In the genomic region with DNA sequence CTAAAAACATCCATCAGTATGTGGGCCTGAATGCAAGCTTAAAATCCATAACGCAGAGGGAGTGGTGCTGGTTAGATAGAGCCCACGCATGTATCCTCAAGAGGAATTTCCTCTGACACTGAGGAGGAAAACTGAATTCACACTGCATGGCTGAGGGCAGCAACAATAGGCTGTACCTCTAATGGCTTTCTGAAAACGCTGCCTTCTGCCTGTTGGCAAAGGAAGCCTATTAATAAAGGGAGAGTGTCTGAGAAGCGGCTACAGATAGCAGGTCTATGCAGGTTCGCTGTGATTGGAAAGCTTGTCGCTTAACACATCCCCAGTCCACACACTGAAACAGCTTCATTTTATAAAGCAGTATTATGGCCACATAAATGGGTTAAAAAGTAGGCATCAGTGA, we compare ENCODE assay signal across 22 mouse cellular contexts. TPM values are rescaled to one million over a fixed set of nuclear protein-coding genes. Genes with fewer than 3 reads are reported as not detected.
A peak's percentile ranks its signal among the peaks of the same experiment; 100 is the strongest.
DNase-seq lines count a peak whose midpoint lies in the region; ATAC-seq and TF ChIP-seq lines count a peak whose summit lies in the region.
"Had no signal": no experiment of that assay in that cellular context is flagged by ENCODE, and none has a peak within 500 bp of the region (broad histone marks: within the 10 kb centered on the region; RNA-seq: fewer than 3 reads in every experiment).

No protein-coding gene starts in this region.

- 50% methylated on average over 6 of the region's 6 CpGs for WGBS in hindbrain, embryonic 13.5 days
- 49% methylated on average over 6 of the region's 6 CpGs for WGBS in hindbrain, embryonic 14.5 days
- WGBS in midbrain, embryonic 11.5 days, result 71% methylated on average over 6 of the region's 6 CpGs
- 84% methylated on average over 6 of the region's 6 CpGs for WGBS in midbrain, embryonic 10.5 days
- WGBS in midbrain, embryonic 13.5 days, result 58% methylated on average over 6 of the region's 6 CpGs
- WGBS in midbrain, postnatal 0 days, result 58% methylated on average over 6 of the region's 6 CpGs

- peaks cover 14% of the 10 kb centered on the region for H3K4me1 ChIP-seq in hindbrain, embryonic 13.5 days (replicated peaks)
- H3K4me1 ChIP-seq in hindbrain, embryonic 14.5 days (replicated peaks; ENCODE audit: control insufficient read depth, insufficient read depth, low read length), result no peaks in the 10 kb centered on the region; the same call in 1 of the 2 replicates
- no peaks in the 10 kb centered on the region for H3K4me1 ChIP-seq in midbrain, embryonic 11.5 days (ENCODE audit: control insufficient read depth, insufficient read depth, low read length)
- H3K4me1 ChIP-seq in midbrain, embryonic 10.5 days, result peaks cover 8% of the 10 kb centered on the region
- H3K4me1 ChIP-seq in midbrain, embryonic 13.5 days (replicated peaks), result peaks cover 14% of the 10 kb centered on the region
- no peaks in the 10 kb centered on the region for H3K4me1 ChIP-seq in midbrain, postnatal 0 days (ENCODE audit: insufficient read depth, low read length)
- H3K4me1 ChIP-seq: embryonic facial prominence, embryonic 12.5 days; heart, embryonic 10.5 days; heart, embryonic 15.5 days had no signal

- no peak overlapping the region for H3K9ac ChIP-seq in hindbrain, embryonic 13.5 days
- no peak overlapping the region for H3K9ac ChIP-seq in hindbrain, embryonic 14.5 days
- H3K9ac ChIP-seq in midbrain, embryonic 11.5 days (ENCODE audit: low read length), result no peak overlapping the region
- H3K9ac ChIP-seq in midbrain, embryonic 13.5 days (replicated peaks), result no peak overlapping the region
- H3K9ac ChIP-seq in midbrain, postnatal 0 days (replicated peaks; ENCODE audit: low read length, poor library complexity, severe bottlenecking), result no peak overlapping the region
- H3K9ac ChIP-seq: embryonic facial prominence, embryonic 12.5 days; forebrain, postnatal 0 days; heart, embryonic 15.5 days had no signal

- no peaks in the 10 kb centered on the region for H3K9me3 ChIP-seq in hindbrain, embryonic 13.5 days
- H3K9me3 ChIP-seq in hindbrain, embryonic 14.5 days (ENCODE audit: control insufficient read depth, low read length), result no peaks in the 10 kb centered on the region
- no peaks in the 10 kb centered on the region for H3K9me3 ChIP-seq in midbrain, embryonic 11.5 days (ENCODE audit: control insufficient read depth, low read length)
- H3K9me3 ChIP-seq in midbrain, embryonic 10.5 days (replicated peaks), result no peaks in the 10 kb centered on the region
- H3K9me3 ChIP-seq in midbrain, embryonic 13.5 days, result no peaks in the 10 kb centered on the region
- no peaks in the 10 kb centered on the region for H3K9me3 ChIP-seq in midbrain, postnatal 0 days (ENCODE audit: low read length)
- H3K9me3 ChIP-seq: embryonic facial prominence, embryonic 12.5 days; heart, embryonic 10.5 days; heart, embryonic 15.5 days had no signal

- H3K4me2 ChIP-seq in hindbrain, embryonic 13.5 days, result no peak overlapping the region
- H3K4me2 ChIP-seq in hindbrain, embryonic 14.5 days (replicated peaks), result no peak overlapping the region
- no peak overlapping the region for H3K4me2 ChIP-seq in midbrain, embryonic 11.5 days
- no peak overlapping the region for H3K4me2 ChIP-seq in midbrain, embryonic 13.5 days (replicated peaks)
- H3K4me2 ChIP-seq in midbrain, postnatal 0 days (ENCODE audit: low read depth, low read length, poor library complexity, severe bottlenecking), result no peak overlapping the region
- H3K4me2 ChIP-seq: embryonic facial prominence, embryonic 12.5 days; heart, embryonic 15.5 days had no signal

- H3K4me3 ChIP-seq in hindbrain, embryonic 13.5 days, result no peak overlapping the region
- H3K4me3 ChIP-seq in hindbrain, embryonic 14.5 days (replicated peaks; ENCODE audit: low read length), result no peak overlapping the region
- H3K4me3 ChIP-seq in midbrain, embryonic 11.5 days (ENCODE audit: low read depth, low read length), result no peak overlapping the region
- no peak overlapping the region for H3K4me3 ChIP-seq in midbrain, embryonic 10.5 days
- H3K4me3 ChIP-seq in midbrain, embryonic 13.5 days (replicated peaks), result no peak overlapping the region
- no peak overlapping the region for H3K4me3 ChIP-seq in midbrain, postnatal 0 days (ENCODE audit: low read depth, low read length)
- H3K4me3 ChIP-seq: embryonic facial prominence, embryonic 12.5 days; heart, embryonic 10.5 days; heart, embryonic 15.5 days had no signal

- ATAC-seq in hindbrain, embryonic 13.5 days (ENCODE audit: low FRiP score), result 0 out of 2 replicates have a peak, but pooled peaks have one; percentile 43
- no peak for ATAC-seq in hindbrain, embryonic 14.5 days (ENCODE audit: low FRiP score)
- no peak for ATAC-seq in midbrain, embryonic 11.5 days (ENCODE audit: low FRiP score)
- no peak for ATAC-seq in midbrain, embryonic 13.5 days
- ATAC-seq in midbrain, postnatal 0 days (ENCODE audit: low FRiP score), result no peak
- ATAC-seq: forebrain, postnatal 0 days had no signal

- peak overlapping the region; percentile 64 for H3K27ac ChIP-seq in hindbrain, embryonic 13.5 days
- H3K27ac ChIP-seq in hindbrain, embryonic 14.5 days, result no peak overlapping the region
- no peak overlapping the region for H3K27ac ChIP-seq in midbrain, embryonic 11.5 days (ENCODE audit: low read depth, low read length)
- H3K27ac ChIP-seq in midbrain, embryonic 10.5 days (replicated peaks), result no peak overlapping the region
- H3K27ac ChIP-seq in midbrain, embryonic 13.5 days, result peak overlapping the region; percentile 68
- H3K27ac ChIP-seq in midbrain, postnatal 0 days (ENCODE audit: low read depth, low read length), result no peak overlapping the region
- H3K27ac ChIP-seq: embryonic facial prominence, embryonic 12.5 days; heart, embryonic 10.5 days; heart, embryonic 15.5 days had no signal

- no peak for TF ChIP-seq CTCF in midbrain, postnatal 0 days (IDR thresholded peaks at IDR 0.05)

- DNase-seq in hindbrain, embryonic 14.5 days (ENCODE audit: low spot score), result no peak
- peak; percentile 8 for DNase-seq in midbrain, embryonic 11.5 days (ENCODE audit: low spot score, missing footprints)
- no peak for DNase-seq in midbrain, embryonic 10.5 days (ENCODE audit: low spot score)
- DNase-seq in midbrain, postnatal 0 days (ENCODE audit: low spot score), result peak; percentile 27
- DNase-seq in cerebellum, postnatal 25 days, result no peak
- DNase-seq: adrenal gland, adult 2 months; adrenal gland, postnatal 25 days; cerebellum, adult 11 months; cerebellum, adult 8-10 months; cerebellum, postnatal 14 days; forebrain, postnatal 0 days; gastrocnemius, postnatal 10 days; heart, adult 18-20 months; heart, postnatal 14 days; kidney, adult 18-20 months had no signal

- H3K36me3 ChIP-seq in hindbrain, embryonic 13.5 days, result no peaks in the 10 kb centered on the region
- no peaks in the 10 kb centered on the region for H3K36me3 ChIP-seq in hindbrain, embryonic 14.5 days (replicated peaks; ENCODE audit: control insufficient read depth, insufficient read depth)
- no peaks in the 10 kb centered on the region for H3K36me3 ChIP-seq in midbrain, embryonic 11.5 days (ENCODE audit: control insufficient read depth, insufficient read depth, low read length)
- H3K36me3 ChIP-seq in midbrain, embryonic 10.5 days, result no peaks in the 10 kb centered on the region
- no peaks in the 10 kb centered on the region for H3K36me3 ChIP-seq in midbrain, embryonic 13.5 days
- no peaks in the 10 kb centered on the region for H3K36me3 ChIP-seq in midbrain, postnatal 0 days (ENCODE audit: insufficient read depth, low read length)
- H3K36me3 ChIP-seq: embryonic facial prominence, embryonic 12.5 days; heart, embryonic 10.5 days; heart, embryonic 15.5 days had no signal

- no peaks in the 10 kb centered on the region for H3K27me3 ChIP-seq in hindbrain, embryonic 13.5 days
- no peaks in the 10 kb centered on the region for H3K27me3 ChIP-seq in hindbrain, embryonic 14.5 days (ENCODE audit: control insufficient read depth, insufficient read depth, low read length)
- no peaks in the 10 kb centered on the region for H3K27me3 ChIP-seq in midbrain, embryonic 11.5 days (ENCODE audit: control insufficient read depth, insufficient read depth, low read length)
- H3K27me3 ChIP-seq in midbrain, embryonic 10.5 days (ENCODE audit: low read depth, poor library complexity, severe bottlenecking), result no peaks in the 10 kb centered on the region
- no peaks in the 10 kb centered on the region for H3K27me3 ChIP-seq in midbrain, embryonic 13.5 days
- no peaks in the 10 kb centered on the region for H3K27me3 ChIP-seq in midbrain, postnatal 0 days (ENCODE audit: insufficient read depth, low read length)
- H3K27me3 ChIP-seq: CH12.LX; embryonic facial prominence, embryonic 12.5 days; heart, embryonic 15.5 days had no signal

RNA-seq across cellular contexts. Expression of gene Lrrtm1, which starts 48.9 kb away (rescaled TPM):
- 34.1 and 37.9 TPM in 2 replicates for polyA plus RNA-seq in hindbrain, embryonic 13.5 days (2015; fragmentation: Nextera tagmentation; extraction: Ambion mirVana)
- 41.6 and 47.2 TPM in 2 replicates for polyA plus RNA-seq in hindbrain, embryonic 14.5 days (2014; fragmentation: Nextera tagmentation; extraction: Ambion mirVana)
- polyA plus RNA-seq in midbrain, embryonic 11.5 days (2014; fragmentation: Nextera tagmentation; extraction: Ambion mirVana), result 7.9 and 8.8 TPM in 2 replicates
- 8.9 and 11.3 TPM in 2 replicates for polyA plus RNA-seq in midbrain, embryonic 10.5 days (2016; fragmentation: Nextera tagmentation; extraction: Ambion mirVana)
- 28.2 and 28.8 TPM in 2 replicates for polyA plus RNA-seq in midbrain, embryonic 13.5 days (2015; fragmentation: Nextera tagmentation; extraction: Ambion mirVana)
- total RNA-seq in midbrain, postnatal 0 days (2014; rRNA removed), result 64.7 and 72.8 TPM in 2 replicates
- polyA plus RNA-seq in midbrain, postnatal 0 days (2015; fragmentation: Nextera tagmentation; extraction: Ambion mirVana), result 61.5 and 63.3 TPM in 2 replicates
- total RNA-seq: CH12.LX; heart, adult 18-20 months; hematopoietic stem cell, adult 5-6 weeks had no signal

Comparison
In these comparisons a context has a peak if more than half of its experiments do, and no peak if none do; other contexts are left out.
1. H3K27ac ChIP-seq: peak in hindbrain, embryonic 13.5 days (single experiment) and midbrain, embryonic 13.5 days (single experiment); none in hindbrain, embryonic 14.5 days (single experiment), midbrain, embryonic 11.5 days (single experiment), midbrain, embryonic 10.5 days (single experiment) and midbrain, postnatal 0 days (single experiment).
2. DNase-seq: peak in midbrain, embryonic 11.5 days (single experiment) and midbrain, postnatal 0 days (single experiment); none in hindbrain, embryonic 14.5 days (single experiment), midbrain, embryonic 10.5 days (single experiment) and cerebellum, postnatal 25 days (0 of 2).